Mouse (Mus musculus) forebrain, embryonic 15.5 days (tissue): ENCODE results near the gene Olfr527. TPM values are rescaled to one million over a fixed set of nuclear protein-coding genes. Genes with fewer than 3 reads are reported as not detected.

Experiments used
- ATAC-seq: fragments of 200-750 bp; cut with Nextera tagmentation; replicated peaks from 2 replicates; pipeline ENCODE4 v1.8.0; 2017; ENCODE audit warnings: mild to moderate bottlenecking, moderate TSS enrichment, moderate library complexity
- H3K27ac ChIP-seq: fragments of 300-500 bp; sonication (generic); replicated peaks from 2 replicates; pipeline ENCODE4 v1.5.1; 2015; ENCODE audit warnings: mild to moderate bottlenecking, inconsistent platforms
- H3K27me3 ChIP-seq: fragments of 300-500 bp; sonication (generic); 2 replicates; pipeline ENCODE4 v1.6.1; 2015; ENCODE audit warnings: inconsistent platforms
- H3K36me3 ChIP-seq: fragments of 300-500 bp; sonication (generic); 2 replicates; pipeline ENCODE4 v1.6.1; 2015; ENCODE audit warnings: mild to moderate bottlenecking, inconsistent platforms
- H3K4me1 ChIP-seq: fragments of 300-500 bp; sonication (generic); 2 replicates; pipeline ENCODE4 v1.6.1; 2015; ENCODE audit warnings: inconsistent platforms
- H3K4me2 ChIP-seq: fragments of 300-500 bp; sonication (generic); replicated peaks from 2 replicates; pipeline ENCODE4 v1.6.1; 2015; ENCODE audit warnings: mild to moderate bottlenecking, inconsistent platforms
- H3K4me3 ChIP-seq: fragments of 300-500 bp; sonication (generic); 2 replicates; pipeline ENCODE4 v1.5.1; 2015; ENCODE audit warnings: mild to moderate bottlenecking, inconsistent platforms
- H3K9ac ChIP-seq: fragments of 300-500 bp; sonication (generic); replicated peaks from 2 replicates; pipeline ENCODE4 v1.6.1; 2015; ENCODE audit warnings: mild to moderate bottlenecking, inconsistent platforms
- H3K9me3 ChIP-seq: fragments of 300-500 bp; sonication (generic); 2 replicates; pipeline ENCODE4 v1.6.1; 2016; ENCODE audit warnings: inconsistent platforms
- WGBS: fragments of 180-500 bp; shearing (Covaris S2); methylation state at CpG from one replicate; pipeline ENCODE4 v1.1.7; 2015; ENCODE audit warnings: mixed read lengths; 5-methylcytosine and 5-hydroxymethylcytosine counted together
- polyA plus RNA-seq: library from polyadenylated mRNA; unstranded; fragments of >200 nt; fragmentation: Nextera tagmentation; extraction: Ambion mirVana; gene quantifications from 2 replicates; pipeline ENCODE4 v1.2.1, GENCODE M21; 2015

Olfr527 gene
- polyA plus RNA-seq, result not detected in 2 replicates

DNA sequence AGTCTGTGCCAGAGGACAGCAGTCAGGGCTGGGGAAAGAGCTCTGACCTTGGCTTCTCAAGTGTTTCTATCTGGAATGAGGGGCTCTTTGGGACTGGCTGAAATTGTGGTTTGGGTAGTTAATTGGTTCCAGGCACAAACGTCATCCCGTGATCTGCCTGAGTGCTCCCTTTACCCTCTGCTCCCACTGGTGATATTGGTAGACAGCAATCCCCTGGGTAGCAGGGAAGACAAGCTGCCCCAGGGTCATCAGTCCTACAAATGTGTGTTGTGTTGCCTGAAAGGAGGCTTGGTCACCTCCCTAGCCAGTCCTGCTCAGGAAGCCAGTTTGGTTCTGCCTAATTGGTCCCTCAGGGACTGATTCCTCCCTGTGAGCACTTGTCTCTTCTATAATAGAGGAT is at the start of gene Olfr527:
Gene Olfr527, plus strand, starts transcription at position 301 of the 400 bp plus-strand sequence.
- H3K9ac ChIP-seq, result no peak within 1 kb of the TSS
- H3K4me1 ChIP-seq, result no peaks in the 10 kb centered on the region
- no peak within 1 kb of the TSS for H3K4me3 ChIP-seq
- ATAC-seq, result no peak
- H3K27me3 ChIP-seq, result no peaks in the 10 kb centered on the region
- H3K27ac ChIP-seq, result no peak within 1 kb of the TSS
- WGBS, result 86% methylated on average over 2 of the region's 2 CpGs
- H3K4me2 ChIP-seq, result no peak within 1 kb of the TSS
- H3K36me3 ChIP-seq, result no peaks in the 10 kb centered on the region
- H3K9me3 ChIP-seq, result no peaks in the 10 kb centered on the region

GRCm38 (mm10) chr7:140295746-140296145 is 38.1 kb upstream of the Olfr527 start:
- Histone ChIP-seq H3K4me1 (no peaks in the 10 kb centered on the region), H3K9ac (no peak overlapping the region), H3K27me3 (no peaks in the 10 kb centered on the region), H3K4me2 (no peak overlapping the region), H3K36me3 (no peaks in the 10 kb centered on the region), H3K9me3 (no peaks in the 10 kb centered on the region), H3K27ac (no peak overlapping the region), H3K4me3 (no peak overlapping the region)
- 93% methylated on average over 9 of the region's 9 CpGs for WGBS
- no peak for ATAC-seq

DNA sequence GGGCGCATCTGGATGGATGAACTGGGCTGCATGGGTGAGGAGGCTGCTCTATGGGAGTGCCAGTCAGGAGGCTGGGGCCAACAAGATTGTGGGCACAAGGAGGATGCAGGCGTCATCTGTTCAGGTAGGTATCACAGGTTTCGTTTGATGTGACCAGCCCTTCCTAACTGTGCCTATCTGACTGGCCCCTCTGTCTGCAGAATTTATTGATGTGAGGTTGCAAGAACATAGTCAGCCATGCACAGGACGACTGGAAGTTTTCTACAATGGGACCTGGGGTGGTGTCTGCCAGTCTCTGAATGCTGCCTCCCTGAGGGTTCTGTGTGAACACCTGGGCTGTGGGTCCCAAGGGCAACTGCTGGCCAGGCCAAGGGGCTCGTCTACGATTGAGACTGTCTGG is 36.9 kb upstream of the Olfr527 start:
- no peaks in the 10 kb centered on the region for H3K4me1 ChIP-seq
- no peaks in the 10 kb centered on the region for H3K36me3 ChIP-seq
- H3K9ac ChIP-seq, result no peak overlapping the region
- ATAC-seq, result no peak
- no peak overlapping the region for H3K27ac ChIP-seq
- H3K4me3 ChIP-seq, result no peak overlapping the region
- no peaks in the 10 kb centered on the region for H3K27me3 ChIP-seq
- no peak overlapping the region for H3K4me2 ChIP-seq
- H3K9me3 ChIP-seq, result no peaks in the 10 kb centered on the region
- 77% methylated on average over 6 of the region's 6 CpGs for WGBS

DNA sequence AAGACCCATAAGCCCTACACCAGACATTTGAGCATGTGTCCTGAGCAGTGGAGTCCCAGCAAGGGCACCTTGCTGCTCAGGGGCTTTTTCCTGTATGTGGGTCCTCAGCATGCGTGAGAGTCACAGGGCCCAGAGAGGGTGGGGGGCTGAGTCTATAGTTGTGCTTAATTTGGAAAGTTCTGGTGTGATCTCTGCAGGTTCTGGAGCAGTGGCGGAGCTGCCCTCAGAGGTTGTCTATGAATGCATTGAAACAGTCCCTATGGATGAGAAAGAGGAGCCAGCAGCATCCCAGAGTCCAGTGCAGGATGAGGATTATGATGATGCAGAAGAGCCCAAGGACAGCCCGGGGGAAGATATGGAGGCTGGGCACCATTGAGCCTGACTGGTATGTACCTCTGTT is 34.4 kb upstream of the Olfr527 start:
- Histone ChIP-seq H3K4me2 (no peak overlapping the region), H3K9me3 (no peaks in the 10 kb centered on the region), H3K36me3 (no peaks in the 10 kb centered on the region), H3K4me1 (no peaks in the 10 kb centered on the region), H3K27me3 (no peaks in the 10 kb centered on the region), H3K9ac (no peak overlapping the region), H3K27ac (no peak overlapping the region), H3K4me3 (no peak overlapping the region)
- 95% methylated on average over 3 of the region's 3 CpGs for WGBS
- ATAC-seq, result no peak

GRCm38 (mm10) chr7:140319861-140320385 is 13.9 kb upstream of the Olfr527 start:
- H3K4me1 ChIP-seq, result no peaks in the 10 kb centered on the region
- no peak overlapping the region for H3K27ac ChIP-seq
- no peaks in the 10 kb centered on the region for H3K27me3 ChIP-seq
- H3K4me2 ChIP-seq, result no peak overlapping the region
- no peaks in the 10 kb centered on the region for H3K36me3 ChIP-seq
- no peak overlapping the region for H3K9ac ChIP-seq
- no peaks in the 10 kb centered on the region for H3K9me3 ChIP-seq
- WGBS, result 80% methylated on average over 3 of the region's 3 CpGs
- no peak overlapping the region for H3K4me3 ChIP-seq
- no peak for ATAC-seq

- Histone ChIP-seq H3K36me3 (no peaks in the 10 kb centered on the region), H3K4me3 (no peak within 1 kb of the TSS), H3K4me2 (no peak within 1 kb of the TSS), H3K27me3 (no peaks in the 10 kb centered on the region), H3K27ac (no peak within 1 kb of the TSS), H3K4me1 (no peaks in the 10 kb centered on the region), H3K9ac (no peak within 1 kb of the TSS), H3K9me3 (no peaks in the 10 kb centered on the region)
- no peak for ATAC-seq
- WGBS, result 67% methylated on average over 1 of the region's 1 CpGs
Observed at GRCm38 (mm10) chr7:140320558-140320957, 13.3 kb upstream of the Olfr527 start, which contains the start of gene Olfr525. TSS of gene Olfr525 (plus strand) at chr7:140320858.

- Histone ChIP-seq H3K4me1 (no peaks in the 10 kb centered on the region), H3K36me3 (no peaks in the 10 kb centered on the region), H3K27ac (no peak overlapping the region), H3K9ac (no peak overlapping the region), H3K9me3 (no peaks in the 10 kb centered on the region), H3K4me3 (no peak overlapping the region), H3K4me2 (no peak overlapping the region), H3K27me3 (no peaks in the 10 kb centered on the region)
- ATAC-seq, result no peak
Observed at GRCm38 (mm10) chr7:140321135-140321534, 12.7 kb upstream of the Olfr527 start.

DNA sequence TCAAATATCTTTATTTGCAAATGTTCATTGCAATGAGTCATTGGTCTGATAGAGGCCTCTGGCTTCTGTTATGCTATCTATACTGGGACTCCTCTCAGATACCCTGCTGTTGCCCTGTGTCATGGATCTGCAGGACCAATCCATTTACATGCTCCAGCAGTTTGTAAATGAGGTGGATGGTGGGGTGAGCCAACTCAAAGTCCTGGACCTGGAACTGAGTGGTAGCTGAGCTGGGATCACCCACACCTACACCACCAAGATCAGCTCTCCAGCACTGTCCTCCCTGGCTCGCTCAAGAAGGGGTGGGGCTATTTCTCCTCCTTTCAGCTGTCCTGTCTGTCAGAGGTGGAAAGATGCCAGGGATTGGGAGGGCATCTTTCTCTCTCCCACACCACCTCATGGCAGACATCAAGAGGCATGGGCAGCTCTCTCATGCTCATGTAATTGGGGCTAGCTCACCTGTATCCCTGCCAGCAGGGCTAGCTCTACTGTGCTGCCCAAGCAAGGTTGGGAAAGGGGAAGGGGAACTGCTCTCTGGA is 4.0 kb upstream of the Olfr527 start:
- no peak overlapping the region for H3K4me3 ChIP-seq
- H3K4me1 ChIP-seq, result no peaks in the 10 kb centered on the region
- no peaks in the 10 kb centered on the region for H3K36me3 ChIP-seq
- no peaks in the 10 kb centered on the region for H3K9me3 ChIP-seq
- no peak overlapping the region for H3K27ac ChIP-seq
- no peak overlapping the region for H3K4me2 ChIP-seq
- no peak overlapping the region for H3K9ac ChIP-seq
- ATAC-seq, result no peak
- WGBS, result 48% methylated on average over 1 of the region's 1 CpGs
- H3K27me3 ChIP-seq, result no peaks in the 10 kb centered on the region

DNA sequence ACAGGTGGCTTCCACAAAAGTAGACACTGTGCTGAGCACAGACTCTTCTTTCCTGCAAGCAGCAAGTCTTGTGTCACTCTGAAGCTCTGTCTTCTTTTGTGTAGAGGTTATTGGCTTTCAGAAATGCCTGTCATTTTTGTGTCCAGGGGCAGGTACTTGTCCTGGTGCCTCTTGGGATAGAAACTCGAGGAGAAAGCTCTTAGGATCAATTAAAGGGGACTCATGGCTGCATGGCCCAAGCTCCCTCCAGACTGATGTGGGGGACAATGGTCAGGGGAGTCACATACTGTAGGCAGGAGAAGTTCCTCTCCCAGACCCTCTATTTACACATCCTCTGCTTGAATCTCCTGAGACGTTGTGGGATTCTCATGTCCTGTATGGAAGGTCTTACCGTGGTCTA is 27.8 kb downstream of the Olfr527 start, which contains the start of gene Olfr60:
Gene Olfr60, minus strand, starts transcription at position 101 of the 400 bp plus-strand sequence.
- H3K4me2 ChIP-seq, result no peak within 1 kb of the TSS
- H3K36me3 ChIP-seq, result no peaks in the 10 kb centered on the region
- no peak within 1 kb of the TSS for H3K4me3 ChIP-seq
- H3K9ac ChIP-seq, result no peak within 1 kb of the TSS
- no peaks in the 10 kb centered on the region for H3K9me3 ChIP-seq
- no peak within 1 kb of the TSS for H3K27ac ChIP-seq
- H3K27me3 ChIP-seq, result no peaks in the 10 kb centered on the region
- H3K4me1 ChIP-seq, result no peaks in the 10 kb centered on the region
- WGBS, result 75% methylated on average over 3 of the region's 3 CpGs
- ATAC-seq, result no peak

DNA sequence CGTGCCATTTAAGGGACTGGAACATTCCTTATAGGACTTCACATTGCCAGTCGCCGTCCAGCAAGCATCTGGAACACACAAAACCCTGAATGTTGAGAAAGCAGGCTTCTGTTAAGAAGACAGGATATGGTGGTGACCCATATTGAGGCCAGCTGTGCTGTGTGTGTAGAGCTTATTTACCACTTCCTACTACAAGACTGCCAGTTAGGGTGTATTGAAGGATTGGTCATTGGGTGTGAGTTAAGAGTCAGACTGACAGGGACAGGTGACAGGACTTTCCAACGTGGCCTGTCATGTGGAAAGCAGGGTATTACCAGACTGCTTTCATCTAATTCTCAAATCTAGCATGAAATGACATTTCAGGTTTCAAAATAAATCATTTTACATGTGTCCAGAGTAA is 40.5 kb downstream of the Olfr527 start:
- Histone ChIP-seq H3K27me3 (no peaks in the 10 kb centered on the region), H3K36me3 (no peaks in the 10 kb centered on the region), H3K4me2 (no peak overlapping the region), H3K4me1 (no peaks in the 10 kb centered on the region), H3K4me3 (no peak overlapping the region), H3K27ac (no peak overlapping the region), H3K9me3 (no peaks in the 10 kb centered on the region), H3K9ac (no peak overlapping the region)
- 77% methylated on average over 4 of the region's 4 CpGs for WGBS
- no peak for ATAC-seq

DNA sequence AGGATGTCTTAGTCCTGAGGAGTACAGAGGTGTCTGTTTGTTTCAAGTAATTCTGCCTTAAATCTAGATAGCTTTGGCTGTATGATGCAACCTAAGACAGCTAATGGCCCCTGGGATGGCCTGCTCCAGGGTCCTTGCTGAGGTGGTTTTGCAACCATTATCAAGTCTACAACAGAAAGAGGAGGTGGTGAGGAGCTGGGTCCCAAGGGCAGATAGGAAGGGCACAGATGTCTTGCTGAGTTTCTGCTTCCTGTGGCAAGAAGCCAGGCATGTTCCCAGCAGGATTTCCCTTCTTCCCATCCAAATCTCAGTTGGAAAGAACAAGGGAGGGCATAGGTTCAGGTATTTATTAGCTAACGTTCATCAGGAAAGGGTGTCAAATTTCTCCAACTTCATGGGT is 42.4 kb downstream of the Olfr527 start, which contains the start of gene Olfr530:
Gene Olfr530, minus strand, starts transcription at position 101 of the 400 bp plus-strand sequence.
- H3K36me3 ChIP-seq, result no peaks in the 10 kb centered on the region
- no peaks in the 10 kb centered on the region for H3K4me1 ChIP-seq
- H3K4me3 ChIP-seq, result no peak within 1 kb of the TSS
- no peak for ATAC-seq
- H3K9ac ChIP-seq, result no peak within 1 kb of the TSS
- no peak within 1 kb of the TSS for H3K4me2 ChIP-seq
- H3K9me3 ChIP-seq, result no peaks in the 10 kb centered on the region
- H3K27ac ChIP-seq, result no peak within 1 kb of the TSS
- WGBS, result 68% methylated on average over 1 of the region's 1 CpGs
- H3K27me3 ChIP-seq, result no peaks in the 10 kb centered on the region

- H3K27me3 ChIP-seq, result no peaks in the 10 kb centered on the region
- H3K9ac ChIP-seq, result no peak overlapping the region
- no peak for ATAC-seq
- H3K4me1 ChIP-seq, result no peaks in the 10 kb centered on the region
- H3K9me3 ChIP-seq, result no peaks in the 10 kb centered on the region
- no peak overlapping the region for H3K27ac ChIP-seq
- WGBS, result 97% methylated on average over 2 of the region's 2 CpGs
- H3K4me2 ChIP-seq, result no peak overlapping the region
- no peak overlapping the region for H3K4me3 ChIP-seq
- no peaks in the 10 kb centered on the region for H3K36me3 ChIP-seq
Observed at GRCm38 (mm10) chr7:140376911-140377310, 43.1 kb downstream of the Olfr527 start.
